Mouse (Mus musculus) MEL (cell line): ENCODE results near the gene Ngrn. TPM values are rescaled to one million over a fixed set of nuclear protein-coding genes. Genes with fewer than 3 reads are reported as not detected.

Experiments
- DNase-seq: peaks from one replicate; pipeline ENCODE4 v3.0.0; 2011; ENCODE audit warnings: low read depth, low spot score
- H3K27ac ChIP-seq: 2 replicates; pipeline ENCODE4 v1.5.1; 2012; ENCODE audit warnings: low read depth, mild to moderate bottlenecking, control low read depth, low read length, moderate library complexity; ENCODE audit not compliant: control insufficient read depth
- H3K27me3 ChIP-seq, 2 experiments: fragments of 150-350 bp in 1 of 2; sonication (generic) in 1 of 2; 2 replicates each; pipeline ENCODE4 v1.6.1; 2012; ENCODE audit warnings: low read length in 2 of 2, mild to moderate bottlenecking in 2 of 2, improper control_type of control experiment in 1 of 2, moderate library complexity in 1 of 2; ENCODE audit not compliant: insufficient read depth in 2 of 2, control insufficient read depth in 1 of 2
- H3K36me3 ChIP-seq, 2 experiments: 2 replicates each; pipeline ENCODE4 v1.6.1; 2012 to 2014; ENCODE audit warnings: low read length in 2 of 2, improper control_type of control experiment in 1 of 2, inconsistent platforms in 1 of 2, mild to moderate bottlenecking in 1 of 2; ENCODE audit not compliant: insufficient read depth in 2 of 2, control insufficient read depth in 1 of 2
- H3K4me1 ChIP-seq, 2 experiments: fragments of 150-350 bp in 1 of 2; sonication (generic) in 1 of 2; 2 replicates each; pipeline ENCODE4 v1.6.1; 2012; ENCODE audit warnings: low read length in 2 of 2, improper control_type of control experiment in 1 of 2, mild to moderate bottlenecking in 1 of 2; ENCODE audit not compliant: insufficient read depth in 2 of 2, control insufficient read depth in 1 of 2
- H3K4me3 ChIP-seq, 2 experiments: fragments of 150-350 bp in 1 of 2; sonication (generic) in 1 of 2; 2 replicates each; pipeline ENCODE4 v1.5.1; 2012; ENCODE audit warnings: low read depth in 2 of 2, low read length in 2 of 2, mild to moderate bottlenecking in 2 of 2, moderate library complexity in 2 of 2, control low read depth in 1 of 2, improper control_type of control experiment in 1 of 2; ENCODE audit not compliant: control insufficient read depth in 1 of 2, insufficient read depth in 1 of 2
- H3K79me2 ChIP-seq: 2 replicates; pipeline ENCODE4 v1.6.1; 2012; ENCODE audit warnings: mild to moderate bottlenecking, low read length, moderate library complexity; ENCODE audit not compliant: control insufficient read depth, poor library complexity, insufficient read depth
- H3K9ac ChIP-seq: 2 replicates; pipeline ENCODE4 v1.6.1; 2012; ENCODE audit warnings: low read depth, mild to moderate bottlenecking, control low read depth, low read length, moderate library complexity; ENCODE audit not compliant: control insufficient read depth, poor library complexity, severe bottlenecking
- H3K9me3 ChIP-seq: fragments of 150-350 bp; sonication (generic); replicated peaks from 2 replicates; pipeline ENCODE4 v1.6.1; 2012; ENCODE audit warnings: mild to moderate bottlenecking, low read length, improper control_type of control experiment, moderate library complexity; ENCODE audit not compliant: insufficient read depth
- BHLHE40 ChIP-seq: IDR thresholded peaks from 2 replicates; pipeline ENCODE4 v1.6.1; 2012; ENCODE audit warnings: low read depth, mild to moderate bottlenecking, inconsistent platforms, low read length, improper control_type of control experiment, borderline replicate concordance
- CHD1 ChIP-seq: IDR thresholded peaks from 2 replicates; pipeline ENCODE4 v1.6.1; 2012; ENCODE audit warnings: low read depth, mild to moderate bottlenecking, inconsistent platforms, low read length, improper control_type of control experiment
- CHD2 ChIP-seq: IDR thresholded peaks from 2 replicates; pipeline ENCODE4 v1.6.1; 2011; ENCODE audit warnings: low read length, improper control_type of control experiment
- CTCF ChIP-seq, 3 experiments: IDR thresholded peaks in 2 of 3; conservative IDR thresholded peaks in 1 of 3; 2 replicates each; pipeline ENCODE4 v1.5.1; 2011 to 2012; ENCODE audit warnings: low read length in 3 of 3, low read depth in 2 of 3, mild to moderate bottlenecking in 2 of 3, improper control_type of control experiment in 1 of 3, inconsistent platforms in 1 of 3, mixed read lengths in 1 of 3, moderate library complexity in 1 of 3; ENCODE audit not compliant: control insufficient read depth in 1 of 3, insufficient read depth in 1 of 3, poor library complexity in 1 of 3, severe bottlenecking in 1 of 3
- E2F4 ChIP-seq: IDR thresholded peaks from 2 replicates; pipeline ENCODE4 v1.6.1; 2011; ENCODE audit warnings: low read depth, low read length, improper control_type of control experiment, borderline replicate concordance
- EP300 ChIP-seq, 2 experiments: IDR thresholded peaks; 2 replicates each; pipeline ENCODE4 v1.6.1; 2011; ENCODE audit warnings: improper control_type of control experiment in 2 of 2, low read length in 2 of 2, low read depth in 1 of 2, mild to moderate bottlenecking in 1 of 2
- ETS1 ChIP-seq: IDR thresholded peaks from 2 replicates; pipeline ENCODE4 v1.6.1; 2012; ENCODE audit warnings: low read depth, mild to moderate bottlenecking, inconsistent platforms, low read length, improper control_type of control experiment, moderate library complexity
- GATA1 ChIP-seq: IDR thresholded peaks from 2 replicates; pipeline ENCODE4 v1.6.1; 2011; ENCODE audit warnings: low read depth, low read length, improper control_type of control experiment
- MAX ChIP-seq: IDR thresholded peaks from 2 replicates; pipeline ENCODE4 v1.6.1; 2011; ENCODE audit warnings: low read length, improper control_type of control experiment
- MAZ ChIP-seq: IDR thresholded peaks from 2 replicates; pipeline ENCODE4 v1.6.1; 2012; ENCODE audit warnings: low read depth, mild to moderate bottlenecking, inconsistent platforms, low read length, improper control_type of control experiment
- MXI1 ChIP-seq: IDR thresholded peaks from 2 replicates; pipeline ENCODE4 v1.6.1; 2011; ENCODE audit warnings: mild to moderate bottlenecking, low read depth, low read length, improper control_type of control experiment
- MYB ChIP-seq: IDR thresholded peaks from 2 replicates; pipeline ENCODE4 v1.6.1; 2011; ENCODE audit warnings: mild to moderate bottlenecking, low read depth, low read length, improper control_type of control experiment
- MYC ChIP-seq: IDR thresholded peaks from 2 replicates; pipeline ENCODE4 v1.6.1; 2011; ENCODE audit warnings: low read depth, mild to moderate bottlenecking, low read length, improper control_type of control experiment, moderate library complexity
- POLR2AphosphoS2 ChIP-seq: IDR thresholded peaks from 2 replicates; pipeline ENCODE4 v1.6.1; 2011; ENCODE audit warnings: low read length, improper control_type of control experiment
- RAD21 ChIP-seq: IDR thresholded peaks from 2 replicates; pipeline ENCODE4 v1.6.1; 2011; ENCODE audit warnings: mild to moderate bottlenecking, low read depth, low read length, improper control_type of control experiment
- RCOR1 ChIP-seq: IDR thresholded peaks from 2 replicates; pipeline ENCODE4 v1.6.1; 2012; ENCODE audit warnings: low read depth, mild to moderate bottlenecking, inconsistent platforms, low read length, improper control_type of control experiment
- SIN3A ChIP-seq: IDR thresholded peaks from 2 replicates; pipeline ENCODE4 v1.6.1; 2012; ENCODE audit warnings: low read length, improper control_type of control experiment, inconsistent platforms
- SMC3 ChIP-seq: IDR thresholded peaks from 2 replicates; pipeline ENCODE4 v1.6.1; 2011; ENCODE audit warnings: low read depth, low read length, improper control_type of control experiment
- TAL1 ChIP-seq: IDR thresholded peaks from 2 replicates; pipeline ENCODE4 v1.6.1; 2012; ENCODE audit warnings: mild to moderate bottlenecking, inconsistent platforms, low read length, moderate library complexity, mixed read lengths
- TCF12 ChIP-seq: IDR thresholded peaks from 2 replicates; pipeline ENCODE4 v1.6.1; 2014; ENCODE audit warnings: low read depth, mild to moderate bottlenecking, inconsistent platforms, low read length, improper control_type of control experiment, moderate library complexity
- USF1 ChIP-seq: IDR thresholded peaks from 2 replicates; pipeline ENCODE4 v1.6.1; 2014; ENCODE audit warnings: low read depth, mild to moderate bottlenecking, inconsistent platforms, low read length, improper control_type of control experiment, moderate library complexity
- ZC3H11A ChIP-seq: IDR thresholded peaks from 2 replicates; pipeline ENCODE4 v1.6.1; 2012; ENCODE audit warnings: low read depth, mild to moderate bottlenecking, inconsistent platforms, low read length, improper control_type of control experiment
- ZKSCAN1 ChIP-seq: IDR thresholded peaks from 2 replicates; pipeline ENCODE4 v1.6.1; 2012; ENCODE audit warnings: low read depth, mild to moderate bottlenecking, inconsistent platforms, low read length, improper control_type of control experiment, moderate library complexity
- ZNF384 ChIP-seq: IDR thresholded peaks from 2 replicates; pipeline ENCODE4 v1.6.1; 2012; ENCODE audit warnings: low read depth, mild to moderate bottlenecking, inconsistent platforms, low read length, improper control_type of control experiment
- polyA plus RNA-seq, 2 experiments: library from polyadenylated mRNA; stranded (reverse) in 1 of 2; unstranded in 1 of 2; fragments of >175 nt in 1 of 2; fragments of >200 nt in 1 of 2; gene quantifications; 2 replicates each; pipeline versions ENCODE4 v1.2.1 to v1.2.4; 2012; ENCODE audit warnings: low replicate concordance in 2 of 2, low read depth in 1 of 2; ENCODE audit not compliant: insufficient read length in 2 of 2, insufficient read depth in 1 of 2, missing spikeins in 1 of 2
- total RNA-seq: library from RNA; depleted of rRNA; stranded (reverse); fragments of 300-350 nt; gene quantifications from 2 replicates; pipeline ENCODE4 v1.2.3, GENCODE M21; 2012

The Ngrn gene
- total and polyA plus RNA-seq, 3 experiments = 37.2 to 48.0 TPM; not detected in 1

GRCm38 (mm10) chr7:80252437-80252836, 8.6 kb upstream of the Ngrn start:
- H3K9ac ChIP-seq = no peak overlapping the region; the same call in 1 of the 2 replicates

DNA sequence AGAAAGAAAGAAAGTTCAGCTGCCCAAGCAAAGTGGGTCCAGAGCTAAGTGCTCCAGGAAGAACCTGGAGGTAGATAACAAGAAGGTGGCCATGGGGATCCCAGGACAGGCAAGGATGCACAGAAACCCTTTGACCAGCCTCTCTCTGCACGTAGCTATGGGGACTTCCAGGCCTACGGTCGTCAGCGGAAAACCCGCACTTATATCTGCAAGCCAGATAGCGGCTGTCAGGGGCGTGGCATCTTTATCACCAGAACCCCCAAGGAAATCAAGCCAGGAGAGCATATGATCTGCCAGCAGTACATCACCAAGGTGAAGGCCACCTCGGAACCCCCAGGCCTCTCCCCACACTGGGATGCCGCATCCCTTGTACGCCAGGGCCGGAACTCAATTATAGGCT, 8.1 kb upstream of the Ngrn start:
- TF ChIP-seq ETS1 = peak; percentile 74
- TF ChIP-seq SIN3A = peak; percentile 15; the same call in 1 of the 2 replicates
- TF ChIP-seq BHLHE40 = no peak
- TF ChIP-seq EP300 (IDR thresholded peaks at IDR 0.05; ENCODE audit: low read depth in 1 of 2, low read length in 2 of 2) = peak; percentile 34 to 66; a peak in 2 of 4 replicates
- TF ChIP-seq TCF12 = peak; percentile 67
- TF ChIP-seq CHD1 = no peak
- TF ChIP-seq RCOR1 = peak; percentile 44; the same call in 1 of the 2 replicates
- peak; percentile 69; the same call in 1 of the 2 replicates for TF ChIP-seq ZNF384
- TF ChIP-seq MXI1 = no peak
- peak; percentile 68; the same call in 1 of the 2 replicates for TF ChIP-seq GATA1
- Histone ChIP-seq H3K27ac (no peak overlapping the region), H3K9me3 (no peaks in the 10 kb centered on the region), H3K27me3 (no peaks in the 10 kb centered on the region), H3K4me1 (peaks cover 15 to 23% of the 10 kb centered on the region in 2 experiments), H3K36me3 (peaks cover 0 to 19% of the 10 kb centered on the region in 2 experiments; a peak in 2 of 4 replicates), H3K4me3 (peak overlapping the region in 1 of 2 experiments; percentile 10; a peak in 1 of 4 replicates), H3K79me2 (no peaks in the 10 kb centered on the region), H3K9ac (no peak overlapping the region)
- peak; percentile 65 for DNase-seq

More at GRCm38 (mm10) chr7:80252437-80252836, 8.6 kb upstream of the Ngrn start:
- peaks cover 15 to 20% of the 10 kb centered on the region in 2 experiments for H3K4me1 ChIP-seq
- peak; percentile 76 for DNase-seq
- H3K27me3 ChIP-seq = no peaks in the 10 kb centered on the region
- no peaks in the 10 kb centered on the region for H3K9me3 ChIP-seq
- TF ChIP-seq CHD2 (no peak), RAD21 (no peak), ETS1 (peak; percentile 58), MXI1 (peak; percentile 27; the same call in 1 of the 2 replicates), BHLHE40 (peak; percentile 46; the same call in 1 of the 2 replicates), ZC3H11A (no peak), MAX (no peak), POLR2AphosphoS2 (no peak), CTCF (IDR thresholded peaks at IDR 0.05 in 2 of 3, conservative IDR thresholded peaks at IDR 0.05 in 1 of 3; ENCODE audit: control insufficient read depth in 1 of 3, insufficient read depth in 1 of 3, low read depth in 2 of 3, low read length in 3 of 3, poor library complexity in 1 of 3, severe bottlenecking in 1 of 3) (no peak), USF1 (no peak), TCF12 (0 out of 2 replicates have a peak, but pooled peaks have one; percentile 38), SMC3 (no peak), TAL1 (peak; percentile 1; the same call in 1 of the 2 replicates), RCOR1 (peak; percentile 64; the same call in 1 of the 2 replicates), MYB (no peak), ZNF384 (no peak), SIN3A (peak; percentile 69), GATA1 (peak; percentile 30; the same call in 1 of the 2 replicates), E2F4 (no peak), ZKSCAN1 (no peak), MYC (peak; percentile 71; the same call in 1 of the 2 replicates), MAZ (no peak), EP300 (IDR thresholded peaks at IDR 0.05; ENCODE audit: low read depth in 1 of 2, low read length in 2 of 2) (peak; percentile 50 to 57; a peak in 3 of 4 replicates)
- no peaks in the 10 kb centered on the region for H3K79me2 ChIP-seq
- peak overlapping the region; percentile 8; the same call in 1 of the 2 replicates for H3K27ac ChIP-seq
- peak overlapping the region; percentile 3 to 13; a peak in 2 of 4 replicates for H3K4me3 ChIP-seq
- peaks cover 0 to 15% of the 10 kb centered on the region in 2 experiments; a peak in 2 of 4 replicates for H3K36me3 ChIP-seq
